Mouse (Mus musculus) liver, embryonic 11.5 days (tissue): ENCODE results near the gene Ly6g6e. TPM values are rescaled to one million over a fixed set of nuclear protein-coding genes. Genes with fewer than 3 reads are reported as not detected.

Experiments used
- ATAC-seq: fragments of 200-750 bp; cut with Nextera tagmentation; replicated peaks from 2 replicates; pipeline ENCODE4 v1.8.0; 2017; ENCODE audit warnings: moderate number of reproducible peaks, mild to moderate bottlenecking, moderate TSS enrichment, moderate library complexity; ENCODE audit not compliant: low FRiP score
- DNase-seq: peaks from one replicate; pipeline ENCODE4 v3.0.0-alpha.2; 2017; ENCODE audit warnings: low spot score
- H3K27ac ChIP-seq: fragments of 300-500 bp; sonication (generic); 2 replicates; pipeline ENCODE4 v1.5.1; 2014; ENCODE audit warnings: mild to moderate bottlenecking, low read depth, low read length, control low read depth
- H3K27me3 ChIP-seq: fragments of 300-500 bp; sonication (generic); replicated peaks from 2 replicates; pipeline ENCODE4 v1.6.1; 2014; ENCODE audit warnings: low read length, mixed read lengths; ENCODE audit not compliant: control insufficient read depth, insufficient read depth
- H3K36me3 ChIP-seq: fragments of 300-500 bp; sonication (generic); 2 replicates; pipeline ENCODE4 v1.6.1; 2014; ENCODE audit warnings: mild to moderate bottlenecking, low read length, moderate library complexity, mixed read lengths; ENCODE audit not compliant: control insufficient read depth, insufficient read depth
- H3K4me1 ChIP-seq: fragments of 300-500 bp; sonication (generic); replicated peaks from 2 replicates; pipeline ENCODE4 v1.6.1; 2014; ENCODE audit warnings: low read length, mixed read lengths; ENCODE audit not compliant: control insufficient read depth, insufficient read depth
- H3K4me2 ChIP-seq: fragments of 300-500 bp; sonication (generic); 2 replicates; pipeline ENCODE4 v1.6.1; 2014; ENCODE audit warnings: mild to moderate bottlenecking, control low read depth, moderate library complexity
- H3K4me3 ChIP-seq: fragments of 300-500 bp; sonication (generic); 2 replicates; pipeline ENCODE4 v1.5.1; 2014; ENCODE audit warnings: low read depth, low read length, control low read depth
- H3K9ac ChIP-seq: fragments of 300-500 bp; sonication (generic); 2 replicates; pipeline ENCODE4 v1.6.1; 2014; ENCODE audit warnings: low read depth, low read length, control low read depth
- H3K9me3 ChIP-seq: fragments of 300-500 bp; sonication (generic); 2 replicates; pipeline ENCODE4 v1.6.1; 2016; ENCODE audit warnings: low read length, inconsistent platforms, mixed read lengths; ENCODE audit not compliant: control insufficient read depth
- WGBS: fragments of 180-500 bp; shearing (Covaris S2); extraction: QIAGEN DNeasy Blood & Tissue Kit; methylation state at CpG from one replicate; pipeline ENCODE4 v1.1.7; 2014; 5-methylcytosine and 5-hydroxymethylcytosine counted together
- polyA plus RNA-seq: library from polyadenylated mRNA; unstranded; fragments of >200 nt; fragmentation: Nextera tagmentation; extraction: Ambion mirVana; gene quantifications from 2 replicates; pipeline ENCODE4 v1.2.1, GENCODE M21; 2014

The Ly6g6e gene
- polyA plus RNA-seq, 1 experiment from 2014 or later: not detected

DNA sequence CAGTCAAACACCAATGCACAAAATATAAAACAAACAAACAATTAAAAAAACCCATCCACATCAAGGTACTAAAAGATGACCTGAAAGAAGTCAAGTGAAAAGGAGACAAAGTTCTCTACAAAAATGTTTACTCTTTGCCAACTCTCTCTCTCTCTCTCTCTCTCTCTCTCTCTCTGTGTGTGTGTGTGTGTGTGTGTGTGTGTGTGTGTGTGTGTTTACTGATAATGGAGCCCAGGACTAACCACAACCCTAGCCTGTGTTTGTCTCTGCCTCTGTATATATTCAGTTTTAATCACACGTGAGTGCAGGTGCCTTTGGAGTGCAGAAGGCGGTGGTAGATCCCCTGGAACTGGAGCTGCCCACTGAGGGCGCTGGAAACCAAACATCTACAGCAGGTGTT, 19.6 kb upstream of the Ly6g6e start:
- Histone ChIP-seq H3K4me2 (no peak overlapping the region), H3K4me1 (peaks cover 48% of the 10 kb centered on the region), H3K4me3 (no peak overlapping the region), H3K9ac (no peak overlapping the region), H3K27ac (peak overlapping the region; percentile 45; the same call in 1 of the 2 replicates), H3K9me3 (no peaks in the 10 kb centered on the region), H3K27me3 (no peaks in the 10 kb centered on the region), H3K36me3 (peaks cover 50% of the 10 kb centered on the region)
- DNase-seq (no peak), ATAC-seq (no peak)
- 49% methylated on average over 3 of the region's 3 CpGs for WGBS

- H3K36me3 ChIP-seq: peaks cover 42% of the 10 kb centered on the region
- H3K27ac ChIP-seq: no peak overlapping the region
- no peak overlapping the region for H3K9ac ChIP-seq
- peak overlapping the region; percentile 84 for H3K4me2 ChIP-seq
- H3K27me3 ChIP-seq: no peaks in the 10 kb centered on the region
- no peak for ATAC-seq
- WGBS: 70% methylated on average over 9 of the region's 9 CpGs
- no peaks in the 10 kb centered on the region for H3K9me3 ChIP-seq
- peak overlapping the region; percentile 64; the same call in 1 of the 2 replicates for H3K4me3 ChIP-seq
- no peak for DNase-seq
- H3K4me1 ChIP-seq: peaks cover 39% of the 10 kb centered on the region
These were observed 18.4 kb upstream of the Ly6g6e start for GRCm38 (mm10) chr17:35058316-35058715.

DNA sequence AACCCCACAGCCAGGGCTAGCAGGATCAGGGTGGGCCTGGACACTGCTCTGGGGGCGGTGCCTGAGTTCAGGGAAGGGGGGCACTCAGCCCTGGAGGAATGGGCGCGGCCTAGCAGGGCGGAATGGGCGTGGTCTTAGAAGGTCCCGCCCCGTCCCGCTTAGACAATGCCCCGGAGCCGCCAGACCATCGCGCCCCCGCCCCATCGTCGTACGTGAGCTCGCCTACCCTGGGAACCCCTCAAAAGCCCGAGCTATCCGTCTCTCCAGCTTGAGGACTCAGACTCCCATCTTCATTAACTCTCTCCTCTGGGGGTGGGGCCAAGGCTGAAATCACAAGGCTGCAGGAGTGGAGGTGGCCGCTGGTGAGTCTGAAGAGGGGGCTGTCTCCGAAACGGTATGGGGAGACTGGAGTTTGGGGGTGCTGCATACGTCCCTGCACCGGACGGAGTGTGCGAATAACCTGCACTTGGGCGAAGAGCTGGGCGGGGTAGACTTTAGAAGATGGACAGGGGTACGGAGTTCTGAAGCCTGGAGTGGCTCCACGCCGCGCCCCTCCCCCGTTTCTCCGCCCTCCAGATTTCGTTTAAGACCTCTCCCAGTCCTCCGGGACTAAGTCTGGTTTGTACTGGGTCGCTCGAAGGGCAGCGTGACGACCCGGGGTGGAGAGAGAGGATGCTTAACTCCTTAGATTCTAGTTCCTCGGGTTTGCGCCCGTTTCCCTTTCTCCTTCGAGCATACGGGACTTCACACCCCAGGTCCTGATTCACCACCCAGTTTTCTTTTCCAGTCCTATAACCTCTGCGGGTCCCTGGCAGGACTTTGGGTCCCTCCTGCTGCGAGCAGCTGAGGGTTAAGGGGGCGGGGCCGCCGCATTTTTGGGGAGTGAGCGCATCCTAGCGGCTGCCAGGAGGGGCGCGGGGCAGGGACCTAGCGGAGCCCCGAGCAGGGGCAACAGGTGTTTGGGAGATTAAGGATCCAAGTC, 17.5 kb upstream of the Ly6g6e start, which contains the start of gene Ddah2:
Ddah2 (plus strand) TSS at position 125 of the 982 bp plus-strand sequence.
- Histone ChIP-seq H3K9me3 (no peaks in the 10 kb centered on the region), H3K4me1 (peaks cover 39% of the 10 kb centered on the region), H3K36me3 (peaks cover 34% of the 10 kb centered on the region), H3K4me2 (peak within 1 kb of the TSS; percentile 84), H3K9ac (peak within 1 kb of the TSS; percentile 65), H3K4me3 (peak within 1 kb of the TSS; percentile 64), H3K27me3 (peaks cover 3% of the 10 kb centered on the region; the same call in 1 of the 2 replicates), H3K27ac (peak within 1 kb of the TSS; percentile 70)
- under 1% methylated on average over 57 of the region's 57 CpGs for WGBS
- DNase-seq (peak; percentile 92), ATAC-seq (peak; percentile 82)

- 43% methylated on average over 14 of the region's 14 CpGs for WGBS
- Histone ChIP-seq H3K9ac (peak overlapping the region; percentile 65; the same call in 1 of the 2 replicates), H3K4me1 (peaks cover 46% of the 10 kb centered on the region), H3K27me3 (peaks cover 11% of the 10 kb centered on the region), H3K9me3 (no peaks in the 10 kb centered on the region), H3K4me3 (peak overlapping the region; percentile 64), H3K27ac (no peak overlapping the region; the same call in 1 of the 2 replicates), H3K4me2 (peak overlapping the region; percentile 84), H3K36me3 (peaks cover 29% of the 10 kb centered on the region)
- DNase-seq: no peak
- ATAC-seq: no peak
These were observed 16.6 kb upstream of the Ly6g6e start for GRCm38 (mm10) chr17:35060071-35060470.

- Histone ChIP-seq H3K36me3 (peaks cover 24% of the 10 kb centered on the region), H3K27ac (no peak overlapping the region), H3K4me1 (peaks cover 51% of the 10 kb centered on the region), H3K4me2 (peak overlapping the region; percentile 84), H3K4me3 (peak overlapping the region; percentile 64; the same call in 1 of the 2 replicates), H3K9me3 (no peaks in the 10 kb centered on the region), H3K9ac (no peak overlapping the region), H3K27me3 (peaks cover 17% of the 10 kb centered on the region)
- no peak for ATAC-seq
- 65% methylated on average over 22 of the region's 22 CpGs for WGBS
- no peak for DNase-seq
These were observed 15.9 kb upstream of the Ly6g6e start for GRCm38 (mm10) chr17:35060737-35061297.

- no peaks in the 10 kb centered on the region for H3K9me3 ChIP-seq
- no peak overlapping the region for H3K4me2 ChIP-seq
- H3K27ac ChIP-seq: no peak overlapping the region
- no peak overlapping the region for H3K9ac ChIP-seq
- no peak overlapping the region for H3K4me3 ChIP-seq
- no peak for DNase-seq
- WGBS: 83% methylated on average over 8 of the region's 8 CpGs
- peaks cover 49% of the 10 kb centered on the region for H3K4me1 ChIP-seq
- no peak for ATAC-seq
- H3K27me3 ChIP-seq: peaks cover 22% of the 10 kb centered on the region
- H3K36me3 ChIP-seq: peaks cover 19% of the 10 kb centered on the region
These were observed 15.4 kb upstream of the Ly6g6e start for GRCm38 (mm10) chr17:35061299-35061698.

- Histone ChIP-seq H3K4me3 (no peak overlapping the region), H3K36me3 (peaks cover 12% of the 10 kb centered on the region; the same call in 1 of the 2 replicates), H3K27ac (no peak overlapping the region), H3K27me3 (peaks cover 38% of the 10 kb centered on the region), H3K4me2 (no peak overlapping the region), H3K4me1 (peaks cover 34% of the 10 kb centered on the region), H3K9me3 (no peaks in the 10 kb centered on the region), H3K9ac (no peak overlapping the region)
- no peak for DNase-seq
- ATAC-seq: no peak
- 85% methylated on average over 3 of the region's 3 CpGs for WGBS
These were observed 13.2 kb upstream of the Ly6g6e start for GRCm38 (mm10) chr17:35063466-35063865.

- H3K9me3 ChIP-seq: no peaks in the 10 kb centered on the region
- 22% methylated on average over 10 of the region's 10 CpGs for WGBS
- peaks cover 34% of the 10 kb centered on the region for H3K4me1 ChIP-seq
- peaks cover 46% of the 10 kb centered on the region for H3K27me3 ChIP-seq
- H3K4me3 ChIP-seq: peak overlapping the region; percentile 45
- no peak for DNase-seq
- H3K9ac ChIP-seq: no peak overlapping the region; the same call in 1 of the 2 replicates
- peaks cover 12% of the 10 kb centered on the region; the same call in 1 of the 2 replicates for H3K36me3 ChIP-seq
- ATAC-seq: no peak
- peak overlapping the region; percentile 79 for H3K4me2 ChIP-seq
- no peak overlapping the region for H3K27ac ChIP-seq
These were observed 12.3 kb upstream of the Ly6g6e start for GRCm38 (mm10) chr17:35064378-35064877.
